Mouse (Mus musculus) liver, embryonic 14.5 days (tissue): ENCODE results near the gene Grik3. TPM values are rescaled to one million over a fixed set of nuclear protein-coding genes. Genes with fewer than 3 reads are reported as not detected.

Source experiments
- ATAC-seq: fragments of 200-750 bp; cut with Nextera tagmentation; 2 replicates; pipeline ENCODE4 v1.8.0; 2017; ENCODE audit warnings: moderate number of reproducible peaks, mild to moderate bottlenecking, moderate library complexity; ENCODE audit not compliant: insufficient read depth
- DNase-seq, 3 experiments: peaks; one replicate each; pipeline ENCODE4 v3.0.0-alpha.2; 2012 to 2013; ENCODE audit warnings: low read depth in 3 of 3, low spot score in 3 of 3
- H3K27ac ChIP-seq: fragments of 300-500 bp; sonication (generic); 2 replicates; pipeline ENCODE4 v1.5.1; 2014; ENCODE audit warnings: moderate library complexity, mild to moderate bottlenecking, control low read depth, inconsistent platforms
- H3K27me3 ChIP-seq: fragments of 300-500 bp; sonication (generic); 2 replicates; pipeline ENCODE4 v1.6.1; 2014; ENCODE audit warnings: mild to moderate bottlenecking, low read length, moderate library complexity; ENCODE audit not compliant: control insufficient read depth, insufficient read depth
- H3K36me3 ChIP-seq: fragments of 300-500 bp; sonication (generic); replicated peaks from 2 replicates; pipeline ENCODE4 v1.6.1; 2014; ENCODE audit warnings: low read depth; ENCODE audit not compliant: control insufficient read depth, insufficient read depth
- H3K4me1 ChIP-seq, 2 experiments: fragments of 200-500 bp in 1 of 2; fragments of 300-500 bp in 1 of 2; sonication (generic) in 1 of 2; replicated peaks; 2 replicates each; pipeline ENCODE4 v1.6.1; 2012 to 2014; ENCODE audit warnings: antibody characterized with exemption in 1 of 2, inconsistent platforms in 1 of 2, low read length in 1 of 2; ENCODE audit not compliant: control insufficient read depth in 2 of 2, insufficient read depth in 2 of 2
- H3K4me2 ChIP-seq: fragments of 300-500 bp; sonication (generic); 2 replicates; pipeline ENCODE4 v1.6.1; 2014; ENCODE audit warnings: low read depth, mild to moderate bottlenecking, control low read depth, moderate library complexity
- H3K4me3 ChIP-seq, 2 experiments: fragments of 200-500 bp in 1 of 2; fragments of 300-500 bp in 1 of 2; sonication (generic) in 1 of 2; 2 replicates each; pipeline ENCODE4 v1.5.1; 2012 to 2014; ENCODE audit warnings: low read depth in 2 of 2, low read length in 2 of 2, mild to moderate bottlenecking in 2 of 2, control low read depth in 1 of 2, inconsistent platforms in 1 of 2, moderate library complexity in 1 of 2; ENCODE audit not compliant: insufficient read depth in 1 of 2
- H3K9ac ChIP-seq: fragments of 300-500 bp; sonication (generic); replicated peaks from 2 replicates; pipeline ENCODE4 v1.6.1; 2014; ENCODE audit warnings: mild to moderate bottlenecking, control low read depth, moderate library complexity
- H3K9me3 ChIP-seq: fragments of 300-500 bp; sonication (generic); 2 replicates; pipeline ENCODE4 v1.6.1; 2016; ENCODE audit warnings: low read length, mixed read lengths; ENCODE audit not compliant: control insufficient read depth
- CTCF ChIP-seq: IDR thresholded peaks from 2 replicates; pipeline ENCODE4 v1.5.1; 2016; ENCODE audit warnings: antibody characterized with exemption, low read depth, control low read depth
- EP300 ChIP-seq: IDR thresholded peaks from 2 replicates; pipeline ENCODE4 v1.6.1; 2016; ENCODE audit warnings: antibody characterized with exemption, low read depth
- WGBS: fragments of 180-500 bp; shearing (Covaris S2); extraction: QIAGEN DNeasy Blood & Tissue Kit; methylation state at CpG from one replicate; pipeline ENCODE4 v1.1.7; 2014; ENCODE audit not compliant: insufficient replicate concordance; 5-methylcytosine and 5-hydroxymethylcytosine counted together
- polyA plus RNA-seq, 2 experiments: library from polyadenylated mRNA; depleted of rRNA in 1 of 2; stranded (reverse) in 1 of 2; unstranded in 1 of 2; fragments of >200 nt; fragmentation: Nextera tagmentation in 1 of 2; extraction: Ambion mirVana in 1 of 2; gene quantifications; 2 replicates each; pipeline versions ENCODE4 v1.2.1 to v1.2.3; 2012 to 2014

The Grik3 gene
- polyA plus RNA-seq, 2 experiments: under 0.01 to 0.01 TPM

GRCm38 (mm10) chr4:125637364-125637763 is 146.9 kb downstream of the Grik3 start:
- no peak overlapping the region for H3K27ac ChIP-seq
- no peak overlapping the region for H3K4me2 ChIP-seq
- no peaks in the 10 kb centered on the region for H3K27me3 ChIP-seq
- TF ChIP-seq CTCF: no peak
- no peak for TF ChIP-seq EP300
- no peak overlapping the region for H3K9ac ChIP-seq
- 67% methylated on average over 13 of the region's 13 CpGs for WGBS
- no peak overlapping the region for H3K4me3 ChIP-seq
- H3K9me3 ChIP-seq: no peaks in the 10 kb centered on the region
- no peak for ATAC-seq
- DNase-seq: no peak
- no peaks in the 10 kb centered on the region for H3K4me1 ChIP-seq
- H3K36me3 ChIP-seq: no peaks in the 10 kb centered on the region

DNA sequence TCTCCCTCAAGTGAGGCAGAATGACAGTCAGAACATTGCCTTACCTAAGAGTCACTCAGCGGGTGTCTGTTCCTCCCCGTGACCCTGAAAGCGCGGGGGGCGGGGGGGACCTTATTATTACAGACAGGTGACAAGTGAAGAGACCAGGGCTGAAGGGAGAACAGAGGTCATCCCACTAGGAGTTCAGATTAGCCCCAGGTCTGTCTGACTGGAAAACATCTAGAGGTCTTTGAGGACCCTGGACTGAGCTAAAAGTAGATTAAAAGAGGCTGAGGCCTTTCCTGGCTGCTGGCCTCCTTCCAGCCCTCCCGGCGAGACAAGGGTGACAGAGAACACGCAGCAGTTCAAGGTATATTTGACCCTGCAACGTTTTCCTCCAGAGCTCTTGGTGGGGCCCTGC is 150.0 kb downstream of the Grik3 start:
- Histone ChIP-seq H3K27me3 (no peaks in the 10 kb centered on the region), H3K9ac (no peak overlapping the region), H3K4me3 (no peak overlapping the region), H3K9me3 (no peaks in the 10 kb centered on the region), H3K36me3 (no peaks in the 10 kb centered on the region), H3K4me2 (no peak overlapping the region), H3K4me1 (no peaks in the 10 kb centered on the region), H3K27ac (no peak overlapping the region)
- WGBS: 78% methylated on average over 9 of the region's 9 CpGs
- no peak for ATAC-seq
- no peak for DNase-seq
- no peak for TF ChIP-seq CTCF
- TF ChIP-seq EP300: no peak

- DNase-seq (no peak), ATAC-seq (no peak)
- Histone ChIP-seq H3K4me3 (no peak overlapping the region), H3K27me3 (no peaks in the 10 kb centered on the region), H3K27ac (no peak overlapping the region), H3K36me3 (no peaks in the 10 kb centered on the region), H3K4me2 (no peak overlapping the region), H3K4me1 (no peaks in the 10 kb centered on the region), H3K9me3 (no peaks in the 10 kb centered on the region), H3K9ac (no peak overlapping the region)
- 70% methylated on average over 15 of the region's 15 CpGs for WGBS
- TF ChIP-seq EP300: no peak
- no peak for TF ChIP-seq CTCF
Measured at GRCm38 (mm10) chr4:125640921-125641663, 150.6 kb downstream of the Grik3 start.

DNA sequence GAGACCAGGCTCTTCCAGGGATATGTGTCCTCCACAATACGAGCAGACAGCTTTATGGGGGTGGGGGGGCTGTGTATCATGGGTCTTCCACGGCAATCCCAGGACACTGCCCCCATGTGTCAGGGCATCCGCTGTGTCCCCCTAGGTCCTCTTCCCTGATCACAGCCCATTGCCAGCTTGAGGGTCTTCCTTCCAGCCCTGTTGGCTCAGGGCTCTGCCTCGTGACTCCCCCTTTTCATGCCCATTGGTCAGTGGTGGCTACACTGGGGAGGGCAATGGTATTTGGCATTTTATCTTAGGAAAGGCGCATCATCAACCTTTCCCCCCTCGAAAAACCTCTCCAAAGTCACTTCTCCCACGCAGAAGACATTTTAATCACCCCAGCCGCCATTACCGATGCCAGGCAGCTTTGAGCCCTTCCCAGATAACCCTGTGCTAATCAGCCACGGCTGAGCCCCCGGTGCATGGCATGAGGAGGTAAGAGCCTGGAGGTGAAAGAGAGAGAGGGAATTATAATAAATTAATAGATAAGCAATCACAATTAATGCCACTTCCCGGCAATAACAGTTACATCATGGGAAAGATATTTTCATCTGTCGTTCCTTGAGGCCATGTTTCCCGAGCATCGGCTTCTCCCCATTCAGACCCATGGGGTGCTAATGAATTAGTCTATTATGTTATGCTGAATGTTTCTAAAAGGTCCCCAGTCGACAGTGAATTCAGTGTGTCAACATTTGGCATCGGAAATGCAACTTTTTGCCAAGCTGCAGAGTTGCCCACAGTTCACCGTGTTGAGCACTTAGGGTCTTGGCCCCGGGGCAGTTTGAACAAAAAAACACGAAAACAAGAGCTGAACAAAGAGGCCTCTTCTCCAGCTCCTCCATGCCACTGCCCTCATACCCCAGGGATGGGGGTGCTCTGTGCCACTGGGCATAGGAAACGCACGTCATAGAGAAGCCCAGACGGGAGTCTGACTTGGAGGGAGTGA is 154.4 kb downstream of the Grik3 start:
- no peak overlapping the region for H3K27ac ChIP-seq
- no peak overlapping the region for H3K4me2 ChIP-seq
- no peaks in the 10 kb centered on the region for H3K4me1 ChIP-seq
- H3K27me3 ChIP-seq: no peaks in the 10 kb centered on the region
- ATAC-seq (no peak), DNase-seq (no peak)
- H3K9me3 ChIP-seq: no peaks in the 10 kb centered on the region
- H3K36me3 ChIP-seq: no peaks in the 10 kb centered on the region
- no peak overlapping the region for H3K9ac ChIP-seq
- TF ChIP-seq EP300 (no peak), CTCF (no peak)
- 61% methylated on average over 23 of the region's 23 CpGs for WGBS
- H3K4me3 ChIP-seq: no peak overlapping the region

- TF ChIP-seq CTCF: no peak
- no peak for TF ChIP-seq EP300
- Histone ChIP-seq H3K27me3 (no peaks in the 10 kb centered on the region), H3K27ac (no peak overlapping the region), H3K36me3 (no peaks in the 10 kb centered on the region), H3K9ac (no peak overlapping the region), H3K4me1 (no peaks in the 10 kb centered on the region), H3K4me3 (no peak overlapping the region), H3K4me2 (no peak overlapping the region), H3K9me3 (no peaks in the 10 kb centered on the region)
- DNase-seq (no peak), ATAC-seq (no peak)
- 44% methylated on average over 24 of the region's 24 CpGs for WGBS
Measured at GRCm38 (mm10) chr4:125651676-125652246, 161.3 kb downstream of the Grik3 start.
